Mouse (Mus musculus) liver, embryonic 14.5 days (tissue): ENCODE data around the gene Adamtsl5.

Experiments used
- CTCF ChIP-seq: IDR thresholded peaks from 2 replicates; pipeline ENCODE4 v1.5.1; 2016; ENCODE audit warnings: antibody characterized with exemption, low read depth, control low read depth
- EP300 ChIP-seq: IDR thresholded peaks from 2 replicates; pipeline ENCODE4 v1.6.1; 2016; ENCODE audit warnings: antibody characterized with exemption, low read depth

DNA sequence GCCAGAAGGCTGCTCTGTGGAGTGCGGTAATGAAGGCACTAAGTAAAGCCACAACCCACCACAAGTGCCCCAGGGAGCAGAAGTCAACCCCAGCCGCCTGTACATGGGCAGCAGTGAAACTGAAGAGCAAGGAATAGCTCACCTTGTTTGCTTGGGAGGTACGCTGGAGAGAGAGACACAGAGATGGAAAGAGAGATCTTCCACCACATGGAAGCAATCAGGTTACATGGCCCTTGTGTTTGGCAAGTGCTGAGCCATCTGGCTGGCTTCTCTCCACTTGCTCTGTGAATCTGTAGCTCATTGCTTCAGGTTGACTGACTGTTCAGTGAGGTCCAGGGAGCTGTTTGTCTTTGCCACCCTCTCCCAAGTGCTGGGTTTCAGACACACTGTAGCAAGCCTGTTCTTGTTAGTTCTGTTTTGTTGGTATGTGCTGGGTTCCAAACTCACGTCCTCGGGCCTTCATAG, 15.7 kb downstream of the Adamtsl5 start:
- TF ChIP-seq CTCF (no peak), EP300 (no peak)
